16 mouse cellular contexts compared by ENCODE assay signal in the genomic region with DNA sequence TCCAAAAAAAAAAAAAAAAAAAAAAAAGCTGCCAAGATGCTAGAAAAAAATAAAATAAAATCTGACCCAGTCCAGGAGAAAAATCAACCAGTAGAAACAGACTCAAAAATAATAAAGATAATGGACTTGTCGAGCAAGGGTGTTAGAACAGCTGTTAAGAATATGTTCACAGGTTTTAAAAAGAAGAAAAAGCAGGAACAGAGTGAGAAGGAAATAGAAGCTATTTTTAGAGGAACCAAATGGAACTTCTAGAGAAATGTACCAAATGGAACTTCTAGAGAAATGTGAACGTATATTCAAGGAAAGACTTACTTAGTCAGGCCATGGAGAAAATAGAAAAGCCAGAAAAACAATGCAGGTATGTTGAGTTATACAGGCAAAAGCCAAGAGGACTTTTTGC.
"Had no signal": no experiment of that assay in that cellular context is flagged by ENCODE, and none has a peak within 500 bp of the region (broad histone marks: within the 10 kb centered on the region; RNA-seq: fewer than 3 reads in every experiment).

No protein-coding gene starts in this region.

- H3K27me3 ChIP-seq: lung, embryonic 15.5 days; megakaryocyte, embryonic 14.5 days; midbrain, embryonic 13.5 days; midbrain, embryonic 15.5 days; neural tube, embryonic 12.5 days; stomach, embryonic 15.5 days had no signal

- H3K27ac ChIP-seq: lung, embryonic 15.5 days; macrophage; midbrain, embryonic 13.5 days; midbrain, embryonic 15.5 days; neural tube, embryonic 12.5 days; stomach, embryonic 15.5 days; stomach, postnatal 0 days had no signal

- H3K4me1 ChIP-seq: lung, embryonic 15.5 days; megakaryocyte, embryonic 14.5 days; midbrain, embryonic 13.5 days; midbrain, embryonic 15.5 days; neural tube, embryonic 12.5 days; stomach, embryonic 15.5 days had no signal

- H3K36me3 ChIP-seq: lung, embryonic 15.5 days; midbrain, embryonic 13.5 days; midbrain, embryonic 15.5 days; neural tube, embryonic 12.5 days; stomach, embryonic 15.5 days had no signal

- H3K4me3 ChIP-seq: lung, embryonic 15.5 days; megakaryocyte, embryonic 14.5 days; midbrain, embryonic 13.5 days; midbrain, embryonic 15.5 days; neural tube, embryonic 12.5 days; stomach, embryonic 15.5 days had no signal

- H3K9me3 ChIP-seq: lung, embryonic 15.5 days; midbrain, embryonic 13.5 days; midbrain, embryonic 15.5 days; neural tube, embryonic 12.5 days; stomach, embryonic 15.5 days had no signal

- DNase-seq: liver, postnatal 0 days; lung, adult 2 months; lung, postnatal 14 days; lung, postnatal 36 days; right cerebral cortex, postnatal 14 days; thymus, adult 2 months; thymus, postnatal 25 days; thymus, postnatal 4 days had no signal
